Mouse (Mus musculus): Measurements from ENCODE around the gene Reps2. TPM values are rescaled to one million over a fixed set of nuclear protein-coding genes. Genes with fewer than 3 reads are reported as not detected.

Gene Reps2
- total and polyA plus RNA-seq, 3 experiments, result 2.2 to 2.8 TPM; not detected in 1

DNA sequence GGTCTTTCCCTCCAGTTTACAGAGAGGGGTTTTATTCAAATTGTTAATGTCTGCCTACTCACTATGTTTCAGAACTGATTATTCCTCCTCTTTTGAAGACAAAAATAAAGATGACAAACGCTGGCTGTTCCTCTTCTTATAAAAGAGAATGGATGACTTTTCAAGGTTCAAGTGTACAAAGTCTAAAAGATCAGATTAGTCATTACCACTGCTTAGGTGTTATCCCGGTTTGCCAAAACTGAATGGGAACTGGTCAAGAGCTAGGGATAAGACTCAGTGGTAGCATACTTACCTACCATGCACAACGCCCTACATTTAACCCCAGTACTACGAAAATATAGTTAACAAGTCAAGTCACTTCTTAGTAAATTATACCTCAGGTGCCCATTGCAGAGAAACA, 77.9 kb downstream of the Reps2 start:
- Histone ChIP-seq H3K4me3 (ENCODE audit: control insufficient read depth in 1 of 2, insufficient read depth in 1 of 2, low read depth in 2 of 2, low read length in 2 of 2) (no peak overlapping the region), H3K27ac (ENCODE audit: control insufficient read depth, low read depth, low read length) (no peak overlapping the region), H3K27me3 (ENCODE audit: control insufficient read depth in 1 of 2, insufficient read depth in 2 of 2, low read length in 2 of 2) (no peaks in the 10 kb centered on the region), H3K4me1 (ENCODE audit: control insufficient read depth in 1 of 2, insufficient read depth in 2 of 2, low read length in 2 of 2) (no peaks in the 10 kb centered on the region), H3K9me3 (replicated peaks; ENCODE audit: insufficient read depth, low read length) (no peaks in the 10 kb centered on the region), H3K36me3 (ENCODE audit: control insufficient read depth in 1 of 2, insufficient read depth in 2 of 2, low read length in 2 of 2) (no peaks in the 10 kb centered on the region), H3K79me2 (ENCODE audit: control insufficient read depth, insufficient read depth, low read length, poor library complexity) (no peaks in the 10 kb centered on the region), H3K9ac (ENCODE audit: control insufficient read depth, low read depth, low read length, poor library complexity, severe bottlenecking) (no peak overlapping the region)
- no peak for TF ChIP-seq JUND (IDR thresholded peaks at IDR 0.05; ENCODE audit: low read depth, low read length)
- no peak for DNase-seq (ENCODE audit: low read depth, low spot score)

DNA sequence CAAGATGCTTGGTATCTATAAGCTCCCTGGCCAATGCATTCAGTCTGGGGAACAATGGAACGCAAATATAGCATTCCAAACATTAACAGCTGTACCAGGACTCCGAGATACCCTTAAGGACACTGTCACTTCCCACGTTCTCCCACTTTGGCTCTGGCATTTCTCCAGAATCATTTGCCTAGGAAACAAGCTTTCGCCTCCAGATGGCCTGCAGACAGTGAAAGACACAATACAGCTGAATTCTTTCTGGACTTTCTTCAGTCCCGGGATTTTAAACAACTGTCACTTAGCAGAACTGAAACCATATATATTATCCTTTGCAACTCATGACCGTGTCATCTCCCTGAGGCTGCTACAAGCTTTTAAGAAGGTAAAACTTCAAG, 87.0 kb downstream of the Reps2 start:
- H3K27me3 ChIP-seq (ENCODE audit: control insufficient read depth in 1 of 2, insufficient read depth in 2 of 2, low read length in 2 of 2), result no peaks in the 10 kb centered on the region
- TF ChIP-seq GABPA (IDR thresholded peaks at IDR 0.05; ENCODE audit: low read depth, low read length) (no peak), POLR2AphosphoS5 (IDR thresholded peaks at IDR 0.05; ENCODE audit: borderline replicate concordance, low read depth, low read length) (no peak), MEF2A (IDR thresholded peaks at IDR 0.05; ENCODE audit: extremely low read depth, insufficient replicate concordance, low read depth, low read length, poor library complexity, severe bottlenecking) (no peak)
- no peaks in the 10 kb centered on the region for H3K4me1 ChIP-seq (ENCODE audit: control insufficient read depth in 1 of 2, insufficient read depth in 2 of 2, low read length in 2 of 2)

DNA sequence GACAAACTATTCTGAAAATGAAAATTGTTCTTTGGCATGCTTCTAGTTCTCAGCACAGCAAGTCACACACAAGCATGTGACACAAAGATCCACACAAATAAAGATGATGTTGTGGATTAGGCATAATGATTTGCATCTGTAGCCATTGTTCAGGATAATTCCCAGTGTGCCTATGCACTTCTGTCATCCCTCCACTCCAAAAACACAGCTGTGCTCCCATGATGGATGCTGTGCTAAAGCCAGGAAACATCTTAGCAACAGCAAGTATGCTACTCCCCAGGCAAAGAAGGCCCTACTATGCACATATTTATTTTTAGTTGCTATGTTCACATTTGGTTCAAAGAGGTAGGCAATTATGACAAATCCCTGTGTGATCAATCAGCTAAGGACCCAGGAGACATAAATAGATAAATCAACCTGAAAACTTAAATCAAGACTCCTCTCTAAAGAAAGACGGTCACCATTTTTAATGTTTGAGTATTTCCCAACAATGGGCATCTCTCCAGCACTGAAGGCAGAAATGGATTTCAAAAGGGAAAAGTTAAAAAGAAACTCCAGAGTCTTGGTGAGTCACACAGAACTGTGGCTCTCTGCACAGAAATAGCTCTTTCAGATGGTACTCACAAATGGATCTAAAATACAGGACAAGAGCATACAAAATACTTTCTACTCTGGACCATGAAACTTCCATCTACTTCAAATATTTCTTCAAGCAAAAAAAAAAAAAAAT, 87.6 kb downstream of the Reps2 start:
- H3K27ac ChIP-seq (ENCODE audit: control insufficient read depth, low read depth, low read length), result no peak overlapping the region
- no peaks in the 10 kb centered on the region for H3K4me1 ChIP-seq (ENCODE audit: control insufficient read depth in 1 of 2, insufficient read depth in 2 of 2, low read length in 2 of 2)
- no peaks in the 10 kb centered on the region for H3K27me3 ChIP-seq (ENCODE audit: control insufficient read depth in 1 of 2, insufficient read depth in 2 of 2, low read length in 2 of 2)
- no peak for TF ChIP-seq MXI1 (IDR thresholded peaks at IDR 0.05; ENCODE audit: low read depth, low read length)
- TF ChIP-seq UBTF (IDR thresholded peaks at IDR 0.05; ENCODE audit: borderline replicate concordance, insufficient read depth, low read depth, low read length), result no peak
- TF ChIP-seq RCOR1 (IDR thresholded peaks at IDR 0.05; ENCODE audit: low read depth, low read length), result no peak
- TF ChIP-seq MYC (IDR thresholded peaks at IDR 0.05; ENCODE audit: low read depth, low read length), result no peak
- no peak overlapping the region for H3K9ac ChIP-seq (ENCODE audit: control insufficient read depth, low read depth, low read length, poor library complexity, severe bottlenecking)
- no peak for DNase-seq (ENCODE audit: low read depth, low spot score)
- no peaks in the 10 kb centered on the region for H3K79me2 ChIP-seq (ENCODE audit: control insufficient read depth, insufficient read depth, low read length, poor library complexity)
- H3K36me3 ChIP-seq (ENCODE audit: control insufficient read depth in 1 of 2, insufficient read depth in 2 of 2, low read length in 2 of 2), result no peaks in the 10 kb centered on the region
- H3K9me3 ChIP-seq (replicated peaks; ENCODE audit: insufficient read depth, low read length), result no peaks in the 10 kb centered on the region
- H3K4me3 ChIP-seq (ENCODE audit: control insufficient read depth in 1 of 2, insufficient read depth in 1 of 2, low read depth in 2 of 2, low read length in 2 of 2), result no peak overlapping the region

More for the DNA sequence above, 87.0 kb downstream of the Reps2 start:
- no peak overlapping the region for H3K9ac ChIP-seq (ENCODE audit: control insufficient read depth, low read depth, low read length, poor library complexity, severe bottlenecking)
- DNase-seq (ENCODE audit: low read depth, low spot score), result no peak
- no peaks in the 10 kb centered on the region for H3K36me3 ChIP-seq (ENCODE audit: control insufficient read depth in 1 of 2, insufficient read depth in 2 of 2, low read length in 2 of 2)
- H3K9me3 ChIP-seq (replicated peaks; ENCODE audit: insufficient read depth, low read length), result no peaks in the 10 kb centered on the region
- H3K4me3 ChIP-seq (ENCODE audit: control insufficient read depth in 1 of 2, insufficient read depth in 1 of 2, low read depth in 2 of 2, low read length in 2 of 2), result no peak overlapping the region
- no peaks in the 10 kb centered on the region for H3K79me2 ChIP-seq (ENCODE audit: control insufficient read depth, insufficient read depth, low read length, poor library complexity)
- H3K27ac ChIP-seq (ENCODE audit: control insufficient read depth, low read depth, low read length), result no peak overlapping the region
